Mouse (Mus musculus): ENCODE measurements around the gene Notch2.
A peak's percentile ranks its signal among the peaks of the same experiment; 100 is the strongest.

Notch2 gene

GRCm38 (mm10) chr3:98142862-98143261 lies 129.5 kb downstream of the Notch2 start:
- no peak for DNase-seq (ENCODE audit: inconsistent age in 2 of 2, low spot score in 1 of 2)

GRCm38 (mm10) chr3:98145204-98145603 lies 131.9 kb downstream of the Notch2 start:
- DNase-seq (ENCODE audit: inconsistent age in 2 of 2, low spot score in 1 of 2) = no peak

DNA sequence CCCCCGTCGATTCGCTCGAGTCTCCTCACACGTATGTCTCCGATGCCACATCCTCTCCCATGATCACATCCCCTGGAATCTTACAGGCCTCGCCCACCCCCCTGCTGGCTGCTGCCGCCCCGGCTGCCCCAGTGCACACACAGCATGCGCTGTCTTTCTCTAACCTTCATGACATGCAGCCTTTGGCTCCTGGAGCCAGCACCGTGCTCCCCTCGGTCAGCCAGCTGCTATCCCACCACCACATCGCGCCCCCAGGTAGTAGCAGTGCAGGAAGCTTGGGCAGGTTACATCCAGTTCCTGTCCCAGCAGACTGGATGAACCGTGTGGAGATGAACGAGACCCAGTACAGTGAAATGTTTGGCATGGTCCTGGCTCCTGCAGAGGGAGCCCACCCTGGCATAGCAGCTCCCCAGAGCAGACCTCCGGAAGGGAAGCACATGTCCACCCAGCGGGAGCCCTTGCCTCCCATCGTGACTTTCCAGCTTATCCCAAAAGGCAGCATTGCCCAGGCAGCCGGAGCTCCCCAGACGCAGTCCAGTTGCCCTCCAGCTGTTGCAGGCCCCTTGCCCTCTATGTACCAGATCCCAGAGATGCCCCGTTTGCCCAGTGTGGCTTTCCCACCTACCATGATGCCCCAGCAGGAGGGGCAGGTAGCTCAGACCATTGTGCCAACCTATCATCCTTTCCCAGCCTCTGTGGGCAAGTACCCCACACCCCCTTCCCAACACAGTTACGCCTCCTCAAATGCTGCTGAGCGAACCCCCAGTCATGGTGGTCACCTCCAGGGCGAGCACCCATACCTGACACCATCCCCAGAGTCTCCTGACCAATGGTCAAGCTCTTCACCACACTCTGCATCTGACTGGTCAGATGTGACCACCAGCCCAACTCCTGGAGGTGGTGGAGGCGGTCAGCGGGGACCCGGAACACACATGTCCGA lies 133.4 kb downstream of the Notch2 start:
- peak in 1 of 2 experiments; percentile 32 for DNase-seq (ENCODE audit: inconsistent age in 2 of 2, low spot score in 1 of 2)

DNA sequence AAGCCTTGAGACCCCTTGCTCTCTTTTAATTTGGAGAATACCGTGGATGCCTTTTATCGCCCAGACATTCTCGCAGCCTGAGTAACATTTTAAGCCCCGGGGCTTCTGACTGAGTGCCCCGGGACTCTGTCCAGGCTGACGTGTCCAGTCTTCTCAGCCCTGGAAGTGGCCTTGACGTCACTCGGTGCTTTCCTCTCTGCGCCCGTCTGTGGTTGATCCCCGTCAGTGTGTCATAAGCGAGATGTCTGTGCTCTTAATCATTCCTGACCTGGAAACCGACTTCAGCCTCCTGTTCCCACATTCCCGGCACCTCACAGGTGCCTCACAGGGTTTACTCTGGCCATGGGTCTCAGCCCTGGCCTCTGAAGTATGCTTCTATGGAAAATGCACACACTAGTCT lies 134.4 kb downstream of the Notch2 start:
- DNase-seq (ENCODE audit: inconsistent age in 2 of 2, low spot score in 1 of 2) = peak; percentile 83 to 88

GRCm38 (mm10) chr3:98149881-98150280 lies 136.6 kb downstream of the Notch2 start:
- no peak for DNase-seq (ENCODE audit: inconsistent age in 2 of 2, low spot score in 1 of 2)

GRCm38 (mm10) chr3:98151016-98151415 lies 137.7 kb downstream of the Notch2 start:
- no peak for DNase-seq (ENCODE audit: inconsistent age in 2 of 2, low spot score in 1 of 2)

DNA sequence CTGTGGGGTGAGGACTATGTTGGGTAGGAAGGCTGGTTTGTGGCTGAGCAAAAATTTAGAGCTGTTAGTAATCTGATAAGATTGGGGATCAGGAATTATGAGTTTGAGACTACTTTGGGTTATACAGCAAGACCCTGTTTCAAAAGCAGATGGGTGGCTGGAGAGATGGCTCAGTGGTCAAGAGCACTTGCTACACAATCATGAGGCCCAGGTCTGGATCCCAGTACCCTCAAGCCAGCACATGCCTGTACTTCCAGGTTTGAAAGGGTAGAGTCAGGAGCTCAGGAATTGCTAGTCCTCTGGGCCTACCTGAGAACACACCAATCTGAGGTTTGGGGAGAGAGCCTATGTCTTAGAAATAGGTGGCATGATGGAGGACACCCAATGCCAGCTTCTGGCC lies 140.1 kb downstream of the Notch2 start:
- DNase-seq (ENCODE audit: inconsistent age in 2 of 2, low spot score in 1 of 2) = no peak

DNA sequence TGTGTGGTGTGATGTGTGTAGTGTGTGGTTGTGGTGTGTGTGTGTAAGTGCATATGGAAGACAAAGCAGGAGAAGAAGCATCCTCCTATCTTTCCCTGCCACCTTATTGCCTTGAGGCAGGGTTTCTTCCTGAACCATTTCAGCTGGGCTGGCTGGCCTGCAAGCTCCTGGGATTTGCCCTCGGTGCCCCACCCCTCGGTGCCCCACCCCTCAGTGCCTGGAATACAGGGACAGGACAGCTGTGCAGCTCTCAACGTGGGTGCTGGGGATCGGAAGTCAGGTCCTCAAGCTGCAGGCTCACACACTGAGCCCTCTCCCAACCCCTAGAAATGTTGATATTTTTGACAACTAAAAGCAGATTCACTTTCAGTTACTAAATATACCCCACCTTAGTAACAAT lies 142.8 kb downstream of the Notch2 start:
- DNase-seq (ENCODE audit: inconsistent age in 2 of 2, low spot score in 1 of 2) = no peak

DNA sequence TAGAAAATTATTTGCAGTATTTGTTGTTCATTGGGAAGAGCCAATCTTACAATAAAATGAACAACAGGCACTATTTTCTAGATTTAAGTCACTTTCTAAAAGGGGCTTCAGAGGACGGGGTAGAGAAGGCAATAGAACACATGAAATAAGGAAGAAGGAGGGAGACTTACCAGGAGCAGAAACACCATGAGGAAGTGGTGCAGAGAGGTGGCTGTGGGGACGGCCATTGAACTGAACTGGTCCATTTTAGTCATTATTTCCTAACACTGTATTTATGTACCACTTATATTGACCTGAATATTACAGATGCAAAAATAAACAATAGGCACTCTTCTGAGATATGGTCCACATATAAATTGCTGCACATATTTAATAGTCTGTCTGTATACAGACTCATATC lies 143.7 kb downstream of the Notch2 start:
- DNase-seq (ENCODE audit: inconsistent age in 2 of 2, low spot score in 1 of 2) = no peak

DNA sequence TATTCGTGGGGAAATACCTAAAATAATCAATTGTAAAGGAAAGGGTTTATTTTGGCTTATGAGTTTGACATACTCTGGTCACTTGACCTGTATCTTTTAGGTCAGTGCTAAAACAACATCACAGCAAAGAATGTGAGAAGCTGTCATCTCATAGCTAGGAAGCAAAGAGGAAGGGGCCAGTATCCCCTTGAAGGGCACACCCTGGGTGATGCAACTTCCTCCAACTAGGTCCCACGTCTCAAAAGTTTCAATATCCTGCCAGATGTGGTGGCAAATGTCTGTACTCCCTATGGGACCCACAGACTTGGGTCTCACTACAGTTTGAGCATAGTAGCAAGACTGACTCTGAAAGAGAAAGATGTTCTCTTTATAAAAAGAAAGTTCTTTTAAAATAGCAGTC lies 144.3 kb downstream of the Notch2 start:
- no peak for DNase-seq (ENCODE audit: inconsistent age in 2 of 2, low spot score in 1 of 2)

DNA sequence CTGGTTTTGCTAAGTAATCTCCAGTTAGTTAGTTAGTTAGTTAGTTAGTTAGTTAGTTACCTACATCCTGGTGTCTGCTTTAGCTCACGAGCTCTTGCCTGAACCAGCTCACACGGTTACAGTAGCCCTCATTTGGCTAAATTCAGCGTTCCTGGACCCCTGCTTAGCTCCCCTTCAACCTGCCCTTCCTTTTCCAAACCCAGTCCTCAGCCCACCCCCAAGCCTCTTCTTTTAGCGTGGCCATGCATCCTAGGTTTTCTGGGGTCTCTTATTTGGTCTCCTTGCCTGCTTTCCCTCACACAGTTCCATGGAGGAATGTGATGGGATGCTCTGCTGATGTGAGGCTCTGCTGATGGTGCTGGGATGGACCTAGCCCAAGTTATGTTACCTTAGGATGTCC lies 145.3 kb downstream of the Notch2 start:
- DNase-seq (ENCODE audit: inconsistent age in 2 of 2, low spot score in 1 of 2) = no peak

- no peak for DNase-seq (ENCODE audit: inconsistent age in 2 of 2, low spot score in 1 of 2)
Observed at GRCm38 (mm10) chr3:98159289-98159688, 146.0 kb downstream of the Notch2 start.

DNA sequence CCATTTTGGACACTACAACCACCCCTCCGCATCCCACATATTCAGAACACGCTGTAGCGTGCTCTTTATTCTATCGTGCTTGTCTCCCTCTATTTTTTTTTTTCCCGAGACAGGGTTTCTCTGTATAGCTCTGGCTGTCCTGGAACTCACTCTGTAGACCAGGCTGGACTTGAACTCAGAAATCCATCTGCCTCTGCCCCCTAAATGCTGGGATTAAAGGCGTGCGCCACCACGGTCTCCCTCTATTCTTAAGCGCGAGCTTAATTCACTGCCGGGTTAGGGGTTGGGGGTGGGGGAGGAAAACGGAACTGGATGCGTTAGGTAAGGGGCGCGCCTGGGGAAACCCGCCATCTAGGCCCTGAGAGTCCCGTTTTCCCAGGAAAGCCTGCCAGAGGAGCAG lies 147.0 kb downstream of the Notch2 start, which contains the start of gene Adam30:
Gene Adam30, plus strand, starts transcription at position 301 of the 400 bp plus-strand sequence.
- no peak for DNase-seq (ENCODE audit: inconsistent age in 2 of 2, low spot score in 1 of 2)

DNA sequence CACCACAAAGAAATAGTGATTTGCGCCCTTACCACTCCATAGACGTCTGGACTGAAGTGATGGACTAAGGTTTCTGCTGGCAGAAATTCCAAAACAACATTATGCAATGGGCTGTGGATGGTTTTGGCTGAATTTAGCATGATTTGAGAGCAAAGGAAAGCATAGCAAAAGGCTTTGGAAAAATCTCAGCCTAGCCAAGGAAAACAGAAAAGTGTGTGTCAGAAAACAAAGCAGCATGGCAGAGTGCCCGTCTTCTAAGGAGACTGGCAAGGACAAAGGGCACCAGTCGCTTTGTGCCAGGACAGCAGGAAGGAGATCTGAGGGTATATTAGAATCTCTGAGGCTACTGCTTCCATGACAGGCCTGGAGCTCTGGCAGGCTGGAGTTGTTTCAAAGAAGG lies 165.0 kb downstream of the Notch2 start:
- peak in 1 of 2 experiments; percentile 71 for DNase-seq (ENCODE audit: inconsistent age in 2 of 2, low spot score in 1 of 2)

- peak in 1 of 2 experiments; percentile 64 for DNase-seq (ENCODE audit: inconsistent age in 2 of 2, low spot score in 1 of 2)
Observed at GRCm38 (mm10) chr3:98180805-98181204, 167.5 kb downstream of the Notch2 start.

- no peak for DNase-seq (ENCODE audit: inconsistent age in 2 of 2, low spot score in 1 of 2)
Observed at GRCm38 (mm10) chr3:98185163-98185714, 171.9 kb downstream of the Notch2 start.

- DNase-seq (ENCODE audit: inconsistent age in 2 of 2, low spot score in 1 of 2) = no peak
Observed at GRCm38 (mm10) chr3:98187777-98188176, 174.4 kb downstream of the Notch2 start.

GRCm38 (mm10) chr3:98197711-98198532 lies 184.6 kb downstream of the Notch2 start:
- no peak for DNase-seq (ENCODE audit: inconsistent age in 2 of 2, low spot score in 1 of 2)

DNA sequence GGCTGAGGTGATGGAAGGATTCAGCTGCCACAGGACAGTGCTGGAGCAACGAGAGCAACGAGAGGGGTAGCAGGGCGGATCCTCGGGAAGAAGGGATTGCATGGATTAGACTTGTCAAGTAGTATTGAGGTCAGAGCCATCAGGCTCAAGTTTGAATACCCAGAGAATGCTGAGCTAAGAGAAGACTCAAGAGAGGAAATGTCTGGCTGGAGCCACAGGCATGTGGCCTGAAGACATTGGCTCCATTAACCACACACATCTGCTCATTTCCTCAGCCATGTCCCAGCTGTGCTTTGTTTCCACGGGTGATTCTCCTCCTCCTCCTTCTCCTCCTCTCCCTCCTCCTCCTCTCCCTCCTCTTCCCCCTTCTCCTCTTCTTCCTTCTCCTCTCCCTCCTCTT lies 186.4 kb downstream of the Notch2 start:
- no peak for DNase-seq (ENCODE audit: inconsistent age in 2 of 2, low spot score in 1 of 2)

Data from adrenal gland, adult (tissue).